Mouse (Mus musculus): ENCODE measurements around the gene Ajm1. TPM values are rescaled to one million over a fixed set of nuclear protein-coding genes. Genes with fewer than 3 reads are reported as not detected.

Ajm1 gene
- total and polyA plus RNA-seq, 3 experiments: 0.04 to 0.32 TPM; not detected in 1

- H3K79me2 ChIP-seq (ENCODE audit: control insufficient read depth, insufficient read depth, low read length, poor library complexity): no peaks in the 10 kb centered on the region; the same call in 1 of the 2 replicates
- no peak overlapping the region for H3K4me3 ChIP-seq (ENCODE audit: control insufficient read depth in 1 of 2, insufficient read depth in 1 of 2, low read depth in 2 of 2, low read length in 2 of 2)
- H3K4me1 ChIP-seq (ENCODE audit: control insufficient read depth in 1 of 2, insufficient read depth in 2 of 2, low read length in 2 of 2): peaks cover 0 to 8% of the 10 kb centered on the region in 2 experiments; a peak in 3 of 4 replicates
- DNase-seq (ENCODE audit: low read depth, low spot score): no peak
- peaks cover 3 to 18% of the 10 kb centered on the region in 2 experiments for H3K36me3 ChIP-seq (ENCODE audit: control insufficient read depth in 1 of 2, insufficient read depth in 2 of 2, low read length in 2 of 2)
- H3K9ac ChIP-seq (ENCODE audit: control insufficient read depth, low read depth, low read length, poor library complexity, severe bottlenecking): no peak overlapping the region; the same call in 1 of the 2 replicates
- peak overlapping the region; percentile 55; the same call in 1 of the 2 replicates for H3K27ac ChIP-seq (ENCODE audit: control insufficient read depth, low read depth, low read length)
- no peaks in the 10 kb centered on the region for H3K27me3 ChIP-seq (ENCODE audit: control insufficient read depth in 1 of 2, insufficient read depth in 2 of 2, low read length in 2 of 2)
- TF ChIP-seq KAT2A (conservative IDR thresholded peaks at IDR 0.05; ENCODE audit: low read depth, low read length) (no peak), BHLHE40 (IDR thresholded peaks at IDR 0.05; ENCODE audit: borderline replicate concordance, low read depth, low read length) (no peak), TCF12 (IDR thresholded peaks at IDR 0.05; ENCODE audit: low read depth, low read length) (no peak), CTCF (IDR thresholded peaks at IDR 0.05 in 2 of 3, conservative IDR thresholded peaks at IDR 0.05 in 1 of 3; ENCODE audit: control insufficient read depth in 1 of 3, insufficient read depth in 1 of 3, low read depth in 2 of 3, low read length in 3 of 3, poor library complexity in 1 of 3, severe bottlenecking in 1 of 3) (no peak), SIN3A (IDR thresholded peaks at IDR 0.05; ENCODE audit: low read length) (no peak), NELFE (IDR thresholded peaks at IDR 0.05; ENCODE audit: low read depth, low read length) (no peak), HCFC1 (IDR thresholded peaks at IDR 0.05; ENCODE audit: low read depth, low read length) (no peak), SMC3 (IDR thresholded peaks at IDR 0.05; ENCODE audit: low read depth, low read length) (no peak), ZC3H11A (IDR thresholded peaks at IDR 0.05; ENCODE audit: low read depth, low read length) (no peak), MAZ (IDR thresholded peaks at IDR 0.05; ENCODE audit: low read depth, low read length) (no peak), JUND (IDR thresholded peaks at IDR 0.05; ENCODE audit: low read depth, low read length) (no peak), ZNF384 (IDR thresholded peaks at IDR 0.05; ENCODE audit: low read depth, low read length) (no peak), RAD21 (IDR thresholded peaks at IDR 0.05; ENCODE audit: low read depth, low read length) (no peak), NRF1 (IDR thresholded peaks at IDR 0.05; ENCODE audit: insufficient read depth, low read depth, low read length, poor library complexity, severe bottlenecking) (no peak), MYB (IDR thresholded peaks at IDR 0.05; ENCODE audit: low read depth, low read length) (no peak), USF2 (IDR thresholded peaks at IDR 0.05; ENCODE audit: borderline replicate concordance in 1 of 2, insufficient read depth in 1 of 2, low read depth in 1 of 2, low read length in 2 of 2) (no peak), CHD1 (IDR thresholded peaks at IDR 0.05; ENCODE audit: low read depth, low read length) (no peak)
- H3K9me3 ChIP-seq (replicated peaks; ENCODE audit: insufficient read depth, low read length): no peaks in the 10 kb centered on the region
Observed at GRCm38 (mm10) chr2:25534866-25535182, 46.7 kb downstream of the Ajm1 start.

GRCm38 (mm10) chr2:25534178-25534865 is 47.2 kb downstream of the Ajm1 start:
- H3K4me3 ChIP-seq (ENCODE audit: control insufficient read depth in 1 of 2, insufficient read depth in 1 of 2, low read depth in 2 of 2, low read length in 2 of 2): no peak overlapping the region
- H3K4me1 ChIP-seq (ENCODE audit: control insufficient read depth in 1 of 2, insufficient read depth in 2 of 2, low read length in 2 of 2): peaks cover 0 to 8% of the 10 kb centered on the region in 2 experiments; a peak in 3 of 4 replicates
- no peak for TF ChIP-seq JUND (IDR thresholded peaks at IDR 0.05; ENCODE audit: low read depth, low read length)
- TF ChIP-seq NELFE (IDR thresholded peaks at IDR 0.05; ENCODE audit: low read depth, low read length): no peak
- peak; percentile 79 for TF ChIP-seq USF1 (IDR thresholded peaks at IDR 0.05; ENCODE audit: low read depth, low read length)
- 0 out of 2 replicates have a peak, but pooled peaks have one; percentile 15 for TF ChIP-seq SIN3A (IDR thresholded peaks at IDR 0.05; ENCODE audit: low read length)
- no peak for TF ChIP-seq RAD21 (IDR thresholded peaks at IDR 0.05; ENCODE audit: low read depth, low read length)
- no peak for TF ChIP-seq ZC3H11A (IDR thresholded peaks at IDR 0.05; ENCODE audit: low read depth, low read length)
- peak; percentile 26; the same call in 1 of the 2 replicates for TF ChIP-seq MXI1 (IDR thresholded peaks at IDR 0.05; ENCODE audit: low read depth, low read length)
- TF ChIP-seq ZMIZ1 (IDR thresholded peaks at IDR 0.05; ENCODE audit: low read depth, low read length): no peak
- TF ChIP-seq RCOR1 (IDR thresholded peaks at IDR 0.05; ENCODE audit: low read depth, low read length): no peak
- no peak for TF ChIP-seq GATA1 (IDR thresholded peaks at IDR 0.05; ENCODE audit: low read depth, low read length)
- TF ChIP-seq USF2 (IDR thresholded peaks at IDR 0.05; ENCODE audit: borderline replicate concordance in 1 of 2, insufficient read depth in 1 of 2, low read depth in 1 of 2, low read length in 2 of 2): 0 out of 4 replicates have a peak, but pooled peaks of 1 of the 2 experiments have one; percentile 21
- peak overlapping the region; percentile 55 for H3K27ac ChIP-seq (ENCODE audit: control insufficient read depth, low read depth, low read length)
- H3K36me3 ChIP-seq (ENCODE audit: control insufficient read depth in 1 of 2, insufficient read depth in 2 of 2, low read length in 2 of 2): peaks cover 3 to 20% of the 10 kb centered on the region in 2 experiments
- no peaks in the 10 kb centered on the region for H3K9me3 ChIP-seq (replicated peaks; ENCODE audit: insufficient read depth, low read length)
- DNase-seq (ENCODE audit: low read depth, low spot score): peak; percentile 26
- peak overlapping the region; percentile 36; the same call in 1 of the 2 replicates for H3K9ac ChIP-seq (ENCODE audit: control insufficient read depth, low read depth, low read length, poor library complexity, severe bottlenecking)
- H3K79me2 ChIP-seq (ENCODE audit: control insufficient read depth, insufficient read depth, low read length, poor library complexity): no peaks in the 10 kb centered on the region; the same call in 1 of the 2 replicates
- no peaks in the 10 kb centered on the region for H3K27me3 ChIP-seq (ENCODE audit: control insufficient read depth in 1 of 2, insufficient read depth in 2 of 2, low read length in 2 of 2)

Data from MEL (cell line).